Mouse (Mus musculus) liver, postnatal 0 days (tissue): ENCODE measurements around the gene Fam131a. TPM values are rescaled to one million over a fixed set of nuclear protein-coding genes. Genes with fewer than 3 reads are reported as not detected.
A peak's percentile ranks its signal among the peaks of the same experiment; 100 is the strongest.

Experiments used
- ATAC-seq: fragments of 200-750 bp; cut with Nextera tagmentation; 2 replicates; pipeline ENCODE4 v1.8.0; 2017; ENCODE audit warnings: mild to moderate bottlenecking, moderate library complexity
- DNase-seq: peaks from one replicate; pipeline ENCODE4 v3.0.0-alpha.2; 2016
- H3K27ac ChIP-seq: fragments of 300-500 bp; sonication (generic); 2 replicates; pipeline ENCODE4 v1.5.1; 2014; ENCODE audit warnings: antibody characterized with exemption, moderate library complexity, mild to moderate bottlenecking, low read depth
- H3K27me3 ChIP-seq: fragments of 300-500 bp; sonication (generic); 2 replicates; pipeline ENCODE4 v1.6.1; 2014; ENCODE audit warnings: low read length, control low read depth, mixed read lengths; ENCODE audit not compliant: insufficient read depth
- H3K36me3 ChIP-seq: fragments of 300-500 bp; sonication (generic); replicated peaks from 2 replicates; pipeline ENCODE4 v1.6.1; 2014; ENCODE audit warnings: mild to moderate bottlenecking, control low read depth, low read length, moderate library complexity, mixed read lengths; ENCODE audit not compliant: insufficient read depth
- H3K4me1 ChIP-seq: fragments of 300-500 bp; sonication (generic); 2 replicates; pipeline ENCODE4 v1.6.1; 2014; ENCODE audit warnings: antibody characterized with exemption, mild to moderate bottlenecking, control low read depth; ENCODE audit not compliant: insufficient read depth
- H3K4me2 ChIP-seq: fragments of 300-500 bp; sonication (generic); 2 replicates; pipeline ENCODE4 v1.6.1; 2014; ENCODE audit warnings: low read depth, mild to moderate bottlenecking, low read length, moderate library complexity, mixed read lengths
- H3K4me3 ChIP-seq: fragments of 300-500 bp; sonication (generic); 2 replicates; pipeline ENCODE4 v1.5.1; 2014; ENCODE audit warnings: low read depth, low read length
- H3K9ac ChIP-seq: fragments of 300-500 bp; sonication (generic); replicated peaks from 2 replicates; pipeline ENCODE4 v1.6.1; 2014; ENCODE audit warnings: mild to moderate bottlenecking, moderate library complexity
- H3K9me3 ChIP-seq: fragments of 300-500 bp; sonication (generic); 2 replicates; pipeline ENCODE4 v1.6.1; 2016; ENCODE audit warnings: mild to moderate bottlenecking, control low read depth, low read length, mixed read lengths
- CTCF ChIP-seq: sonication (generic); IDR thresholded peaks from 2 replicates; pipeline ENCODE4 v1.5.1; 2016; ENCODE audit warnings: antibody characterized with exemption, low read depth
- EP300 ChIP-seq: IDR thresholded peaks from 2 replicates; pipeline ENCODE4 v1.6.1; 2016; ENCODE audit warnings: antibody characterized with exemption, low read depth, mild to moderate bottlenecking
- WGBS: fragments of 180-500 bp; shearing (Covaris S2); extraction: QIAGEN DNeasy Blood & Tissue Kit; methylation state at CpG from one replicate; pipeline ENCODE4 v1.1.7; 2014; ENCODE audit not compliant: insufficient replicate concordance; 5-methylcytosine and 5-hydroxymethylcytosine counted together
- polyA plus RNA-seq: library from polyadenylated mRNA; unstranded; fragments of >200 nt; fragmentation: Nextera tagmentation; extraction: Ambion mirVana; gene quantifications from 2 replicates; pipeline ENCODE4 v1.2.1, GENCODE M21; 2015

Fam131a gene
- polyA plus RNA-seq, 1 experiment from 2014 or later, result 0.88 TPM

- DNase-seq, result peak; percentile 96
- peak within 1 kb of the TSS; percentile 79 for H3K9ac ChIP-seq
- 0 out of 2 replicates have a peak, but pooled peaks cover 3% of the 10 kb centered on the region for H3K27me3 ChIP-seq
- WGBS, result under 1% methylated on average over 62 of the region's 62 CpGs
- H3K27ac ChIP-seq, result peak within 1 kb of the TSS; percentile 95
- H3K4me3 ChIP-seq, result peak within 1 kb of the TSS; percentile 78
- peak; percentile 90 for ATAC-seq
- peak within 1 kb of the TSS; percentile 100 for H3K4me2 ChIP-seq
- TF ChIP-seq CTCF, result peak; percentile 93
- TF ChIP-seq EP300, result peak; percentile 74; the same call in 1 of the 2 replicates
- peaks cover 17% of the 10 kb centered on the region for H3K36me3 ChIP-seq
- peaks cover 34% of the 10 kb centered on the region for H3K4me1 ChIP-seq
- no peaks in the 10 kb centered on the region for H3K9me3 ChIP-seq
Measured at GRCm38 (mm10) chr16:20717181-20717977, 24.3 kb downstream of the Fam131a start, which contains the start of the genes Polr2h and Clcn2. TSS of gene Polr2h (plus strand) at chr16:20717665. TSS of gene Clcn2 (minus strand) at chr16:20717746.

GRCm38 (mm10) chr16:20717978-20718670, 25.1 kb downstream of the Fam131a start:
- Histone ChIP-seq H3K36me3 (peaks cover 19% of the 10 kb centered on the region), H3K4me3 (peak overlapping the region; percentile 78), H3K27me3 (0 out of 2 replicates have a peak, but pooled peaks cover 3% of the 10 kb centered on the region), H3K4me2 (peak overlapping the region; percentile 100), H3K4me1 (peaks cover 29% of the 10 kb centered on the region), H3K9ac (peak overlapping the region; percentile 63), H3K9me3 (no peaks in the 10 kb centered on the region), H3K27ac (peak overlapping the region; percentile 95)
- WGBS, result 3% methylated on average over 17 of the region's 18 CpGs
- ATAC-seq (peak; percentile 14), DNase-seq (no peak)
- no peak for TF ChIP-seq EP300
- no peak for TF ChIP-seq CTCF

GRCm38 (mm10) chr16:20721808-20722207, 28.8 kb downstream of the Fam131a start:
- H3K9me3 ChIP-seq, result no peaks in the 10 kb centered on the region
- DNase-seq, result no peak

GRCm38 (mm10) chr16:20722736-20723135, 29.7 kb downstream of the Fam131a start:
- DNase-seq (no peak), ATAC-seq (no peak)
- TF ChIP-seq CTCF (no peak), EP300 (no peak)
- Histone ChIP-seq H3K4me2 (no peak overlapping the region), H3K9me3 (no peaks in the 10 kb centered on the region), H3K27ac (no peak overlapping the region), H3K4me3 (no peak overlapping the region), H3K9ac (no peak overlapping the region), H3K36me3 (peaks cover 19% of the 10 kb centered on the region), H3K27me3 (no peaks in the 10 kb centered on the region), H3K4me1 (peaks cover 13% of the 10 kb centered on the region)
- WGBS, result 73% methylated on average over 4 of the region's 4 CpGs

More at GRCm38 (mm10) chr16:20721808-20722207, 28.8 kb downstream of the Fam131a start:
- no peak overlapping the region for H3K4me3 ChIP-seq
- no peak for ATAC-seq
- TF ChIP-seq CTCF (no peak), EP300 (no peak)
- no peak overlapping the region for H3K27ac ChIP-seq
- no peak overlapping the region for H3K9ac ChIP-seq
- H3K4me1 ChIP-seq, result peaks cover 13% of the 10 kb centered on the region
- H3K4me2 ChIP-seq, result no peak overlapping the region
- no peaks in the 10 kb centered on the region for H3K27me3 ChIP-seq
- WGBS, result 80% methylated on average over 10 of the region's 10 CpGs
- H3K36me3 ChIP-seq, result peaks cover 19% of the 10 kb centered on the region

GRCm38 (mm10) chr16:20723247-20723646, 30.2 kb downstream of the Fam131a start:
- Histone ChIP-seq H3K4me1 (peaks cover 14% of the 10 kb centered on the region), H3K9me3 (no peaks in the 10 kb centered on the region), H3K36me3 (peaks cover 19% of the 10 kb centered on the region), H3K27ac (no peak overlapping the region), H3K4me3 (no peak overlapping the region), H3K27me3 (no peaks in the 10 kb centered on the region), H3K9ac (no peak overlapping the region), H3K4me2 (no peak overlapping the region)
- WGBS, result 56% methylated on average over 4 of the region's 4 CpGs
- no peak for ATAC-seq
- DNase-seq, result no peak
- no peak for TF ChIP-seq EP300
- TF ChIP-seq CTCF, result no peak

GRCm38 (mm10) chr16:20724338-20724748, 31.3 kb downstream of the Fam131a start:
- DNase-seq (peak; percentile 64), ATAC-seq (peak; percentile 90)
- Histone ChIP-seq H3K27ac (peak overlapping the region; percentile 41; the same call in 1 of the 2 replicates), H3K27me3 (no peaks in the 10 kb centered on the region), H3K36me3 (peaks cover 19% of the 10 kb centered on the region), H3K9ac (no peak overlapping the region), H3K4me1 (peaks cover 11% of the 10 kb centered on the region), H3K9me3 (no peaks in the 10 kb centered on the region), H3K4me3 (no peak overlapping the region), H3K4me2 (no peak overlapping the region; the same call in 1 of the 2 replicates)
- TF ChIP-seq EP300, result no peak
- peak; percentile 84 for TF ChIP-seq CTCF
- 29% methylated on average over 5 of the region's 5 CpGs for WGBS
